Mouse (Mus musculus): ENCODE data around the gene Tmem259.

- no peak for TF ChIP-seq CTCF (conservative IDR thresholded peaks at IDR 0.05; ENCODE audit: insufficient read depth, insufficient read length, low read depth, low read length)
- TF ChIP-seq POLR2A (IDR thresholded peaks at IDR 0.05; ENCODE audit: low read depth, low read length) = no peak
Measured at GRCm38 (mm10) chr10:79933861-79934260, 50.3 kb downstream of the Tmem259 start.
